Mouse (Mus musculus): ENCODE measurements at regions not wholly inside any gene's neighbourhood (a gene's known extent, or its start where the extent isn't known, plus 50 kb on each side); places are given as distances from the start of the nearest gene placed in this dataset.
"Not testable (repeated sequence)": the region's sequence is repeated elsewhere in the genome, so short reads cannot be mapped to it uniquely, and the experiment has no call there.

DNA sequence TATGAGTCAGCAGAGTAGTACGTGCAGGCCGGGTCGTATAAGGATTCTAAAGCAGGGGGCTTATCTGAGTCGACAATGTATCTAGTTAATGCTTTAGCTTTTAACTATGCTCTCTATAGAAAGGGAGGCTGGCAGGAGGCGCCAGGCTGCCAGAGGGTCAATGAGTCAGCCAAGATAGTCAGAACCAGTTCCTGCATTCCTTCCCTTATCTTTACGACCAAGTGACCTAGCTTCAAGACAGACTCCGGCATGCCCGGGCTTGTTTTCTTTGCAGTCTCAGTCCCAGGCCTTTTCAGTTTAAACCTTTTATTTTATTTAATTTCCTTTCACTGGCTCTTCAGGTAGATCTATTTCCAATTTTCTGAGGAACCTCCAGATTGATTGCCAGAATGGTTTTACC is 374.0 kb upstream of the Nrxn1 start:
- DNase-seq (ENCODE audit: low spot score), result no peak

DNA sequence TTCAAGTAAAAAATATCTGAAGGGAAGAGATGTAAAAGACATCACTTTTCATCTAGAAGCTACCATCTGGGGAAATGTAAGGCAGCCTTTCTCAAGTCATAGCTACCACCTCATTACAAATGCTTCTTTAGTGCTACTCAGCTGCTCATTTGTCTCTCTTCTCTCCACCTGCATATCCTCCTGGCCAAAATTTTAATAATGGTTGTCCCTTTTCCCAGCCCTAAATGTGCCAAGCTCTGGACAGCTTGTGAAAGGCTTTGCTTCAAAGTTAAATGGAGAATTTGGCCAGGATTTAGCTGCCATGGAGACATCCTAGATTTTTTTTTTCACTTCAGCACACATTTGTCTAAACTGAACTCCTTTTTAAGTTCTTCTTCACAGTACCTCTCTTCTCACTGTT is 358.8 kb upstream of the Nrxn1 start:
- no peak for DNase-seq (ENCODE audit: low spot score)

DNA sequence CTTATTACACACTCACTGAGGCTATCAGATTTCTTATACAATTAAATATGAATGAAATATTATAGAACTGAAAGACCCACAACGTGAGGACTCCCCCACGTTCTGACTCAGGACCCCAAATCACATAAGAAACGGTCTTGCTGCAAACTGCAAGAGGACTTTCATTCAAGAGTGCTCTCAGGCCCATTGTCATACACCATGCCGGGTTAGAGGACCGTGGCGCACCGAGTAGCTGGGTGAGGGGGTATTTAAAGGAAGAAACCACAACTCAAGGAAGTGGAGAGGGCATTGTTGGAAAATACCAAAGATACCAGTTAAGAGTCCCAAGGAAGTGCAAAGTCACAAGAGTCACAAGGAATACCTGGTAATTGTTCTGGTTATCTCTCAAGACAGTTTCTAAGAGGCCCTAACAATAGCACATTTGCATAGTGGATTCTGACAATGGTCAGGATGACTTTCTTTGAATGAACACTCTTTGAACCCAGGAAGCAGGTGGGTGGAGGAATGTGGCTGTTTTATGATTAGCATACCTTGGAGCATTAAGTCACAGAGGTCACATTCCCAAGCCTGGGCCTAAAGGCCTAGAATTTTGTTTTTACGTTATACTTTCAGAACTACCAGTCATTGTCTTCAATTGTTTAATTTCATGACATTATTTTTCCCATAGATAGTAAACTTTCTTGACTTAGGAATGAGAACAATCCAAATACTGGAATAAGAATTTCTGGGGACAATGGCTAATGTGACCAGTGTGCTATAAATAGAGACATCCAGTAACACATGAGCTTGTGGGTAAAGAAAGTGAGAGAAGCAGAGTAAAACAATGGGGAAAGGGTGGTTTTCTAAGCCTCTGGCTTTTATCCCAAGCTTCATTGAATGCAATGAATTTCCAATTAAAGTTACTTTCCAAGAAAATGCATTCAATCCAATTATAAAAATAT is 339.2 kb upstream of the Nrxn1 start:
- DNase-seq (ENCODE audit: low spot score), result not testable (repeated sequence)

DNA sequence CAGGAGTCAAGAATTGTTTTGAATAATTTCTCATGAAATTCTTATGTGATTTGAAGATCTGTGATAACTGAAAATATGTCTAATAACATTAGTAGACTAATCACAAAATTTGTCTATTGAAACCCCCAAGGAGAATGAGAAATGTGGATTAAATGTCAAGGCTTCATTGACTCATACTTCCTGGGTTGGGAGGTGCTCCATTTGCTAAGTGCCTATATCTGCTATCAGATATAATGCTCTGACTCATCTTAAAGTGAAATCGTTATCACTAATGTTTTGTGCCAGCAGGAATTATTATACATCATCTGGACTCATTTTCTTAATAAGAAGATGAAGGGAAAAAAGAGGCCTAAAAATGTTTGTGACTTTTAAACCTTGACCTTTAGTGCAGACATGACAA is 337.5 kb upstream of the Nrxn1 start:
- DNase-seq (ENCODE audit: low spot score), result no peak

DNA sequence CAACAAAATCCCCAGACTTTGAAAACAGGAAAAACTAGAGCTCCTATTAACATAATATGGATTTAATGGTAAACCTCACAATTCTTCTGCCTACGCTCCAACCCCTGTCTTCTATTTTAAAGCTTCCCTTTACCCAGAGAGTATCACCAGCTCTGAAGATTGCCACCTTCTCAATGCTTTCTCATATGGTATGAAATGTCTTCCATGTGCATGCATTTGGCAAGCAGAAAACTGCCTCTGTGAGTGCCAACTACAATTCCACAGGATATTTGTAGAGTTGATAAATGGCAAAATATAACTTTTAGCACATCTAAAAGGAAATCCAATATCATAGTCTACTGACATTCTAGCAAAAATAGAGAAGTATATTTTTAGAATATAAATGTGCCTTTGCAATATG is 332.2 kb upstream of the Nrxn1 start:
- DNase-seq (ENCODE audit: low spot score), result no peak

DNA sequence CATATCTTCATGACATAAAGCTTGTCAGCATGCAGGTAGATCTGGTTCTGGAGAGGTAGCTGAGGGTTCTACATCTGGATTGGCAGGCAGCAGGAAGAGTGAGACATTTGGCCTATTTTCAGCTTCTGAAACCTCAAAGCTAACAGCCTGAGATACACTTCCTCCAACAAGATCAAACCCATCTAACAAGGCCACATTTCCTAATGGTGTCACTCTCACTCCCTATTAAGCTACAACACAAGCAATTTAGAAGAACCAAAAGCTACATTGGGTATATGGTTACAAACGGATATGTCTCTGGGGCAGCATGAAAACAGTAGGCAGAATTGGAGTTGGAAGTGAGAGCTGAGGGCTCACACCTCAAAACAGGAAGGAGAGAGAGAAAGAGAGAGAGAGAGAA is 325.7 kb upstream of the Nrxn1 start:
- no peak for DNase-seq (ENCODE audit: low spot score)

DNA sequence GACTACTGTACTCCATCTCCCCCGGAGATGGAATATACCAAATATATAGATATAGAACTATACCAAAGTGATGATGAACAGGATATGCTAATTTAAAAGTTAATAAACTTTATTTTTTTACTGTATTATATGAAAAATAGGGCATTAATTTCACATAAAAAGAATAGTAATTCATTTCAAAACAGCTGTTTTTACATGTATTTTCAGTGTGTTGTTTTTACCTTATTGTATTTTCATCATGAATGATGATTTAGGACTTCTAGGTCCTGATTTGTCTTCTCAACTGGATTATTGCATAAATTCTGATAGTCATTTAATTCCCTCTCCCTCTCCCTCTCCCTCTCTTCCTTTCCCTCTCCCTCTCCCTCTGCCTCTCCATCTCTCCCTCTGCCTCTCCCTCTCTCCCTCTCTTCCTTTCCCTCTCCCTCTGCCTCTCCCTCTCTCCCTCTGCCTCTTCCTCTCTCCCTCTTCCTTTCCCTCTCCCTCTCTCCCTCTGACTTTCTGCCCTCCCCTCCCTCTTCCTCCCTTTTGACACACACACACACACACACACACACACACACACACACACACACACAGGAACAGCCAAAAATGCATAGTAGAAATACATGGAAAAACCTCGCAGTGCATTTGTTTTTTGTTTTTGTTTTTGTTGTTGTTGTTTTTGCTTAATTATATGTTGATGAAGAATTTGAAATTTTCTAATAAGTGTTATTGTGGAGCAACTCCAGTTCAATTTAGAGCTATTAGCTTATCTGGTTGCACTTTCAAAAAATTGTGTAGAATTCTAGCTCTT is 298.3 kb upstream of the Nrxn1 start:
- no peak for DNase-seq (ENCODE audit: low spot score)

DNA sequence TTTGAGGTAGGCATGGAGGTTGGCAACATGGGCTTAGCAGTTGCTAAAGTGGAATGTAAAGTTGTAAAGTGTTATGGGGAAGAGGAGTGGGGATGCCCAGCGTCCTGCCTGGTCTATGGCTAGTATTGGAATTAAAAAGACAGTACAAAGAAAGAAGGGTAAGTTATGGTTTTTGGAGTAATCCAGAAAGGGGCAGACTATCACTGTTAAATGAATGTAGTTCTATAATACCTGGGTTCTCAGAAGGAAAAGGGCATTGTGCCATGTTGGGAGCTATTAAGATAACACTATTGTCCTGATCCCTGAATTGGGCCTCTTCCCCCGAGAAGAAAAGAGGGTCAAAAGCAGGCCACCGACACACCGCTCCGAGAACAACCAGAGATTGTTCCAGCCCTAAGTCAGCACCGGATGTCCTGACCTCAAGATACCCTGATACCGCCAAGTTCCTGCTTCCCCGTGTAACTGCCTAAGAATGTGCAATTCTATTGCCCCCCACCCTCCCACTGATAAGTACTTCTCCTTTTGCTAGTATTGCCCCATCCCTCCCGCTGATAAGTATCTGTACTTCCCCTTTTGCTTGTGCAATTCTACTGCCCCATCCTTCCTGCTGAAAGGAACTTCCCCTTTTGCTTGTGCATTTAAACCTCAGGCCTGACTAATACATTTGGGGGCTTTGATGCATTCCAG is 297.2 kb upstream of the Nrxn1 start:
- not testable (repeated sequence) for DNase-seq (ENCODE audit: low spot score)

DNA sequence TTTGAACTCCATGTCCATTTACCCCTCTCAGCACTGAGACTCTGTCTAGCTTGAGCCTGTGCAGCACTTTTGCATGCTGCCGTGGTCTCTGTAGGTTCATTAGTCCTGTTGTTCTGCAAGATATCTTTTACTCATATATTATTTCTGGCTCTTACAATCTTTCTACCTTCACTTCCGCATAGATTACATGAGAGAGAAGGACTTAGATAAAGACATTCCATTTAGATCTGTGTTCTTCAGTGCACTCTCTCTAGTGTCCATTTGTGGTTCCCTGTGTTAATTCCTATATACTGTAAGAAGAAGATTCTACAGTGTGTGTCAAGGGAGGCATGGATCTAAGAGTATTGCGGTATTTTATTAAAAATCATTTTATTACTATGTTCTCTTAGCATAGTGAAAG is 295.6 kb upstream of the Nrxn1 start:
- DNase-seq (ENCODE audit: low spot score), result no peak

DNA sequence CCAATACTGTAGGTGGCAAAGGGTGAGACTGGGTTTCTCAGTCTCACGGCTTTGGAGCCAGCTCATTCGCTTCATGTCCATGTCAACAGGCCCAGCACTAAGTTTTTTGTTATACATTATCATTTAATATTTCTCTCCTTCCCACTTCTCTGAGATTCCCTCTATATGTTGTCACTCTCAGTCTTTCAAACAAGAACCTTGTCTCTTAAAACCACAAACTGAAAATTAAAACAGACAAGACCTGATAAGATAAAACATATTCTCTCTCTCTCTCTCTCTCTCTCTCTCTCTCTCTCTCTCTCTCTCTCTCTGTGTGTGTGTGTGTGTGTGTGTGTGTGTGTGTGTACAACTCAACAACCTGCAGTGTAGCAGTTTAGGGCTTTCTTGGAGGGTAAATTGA is 295.2 kb upstream of the Nrxn1 start:
- DNase-seq (ENCODE audit: low spot score), result no peak

DNA sequence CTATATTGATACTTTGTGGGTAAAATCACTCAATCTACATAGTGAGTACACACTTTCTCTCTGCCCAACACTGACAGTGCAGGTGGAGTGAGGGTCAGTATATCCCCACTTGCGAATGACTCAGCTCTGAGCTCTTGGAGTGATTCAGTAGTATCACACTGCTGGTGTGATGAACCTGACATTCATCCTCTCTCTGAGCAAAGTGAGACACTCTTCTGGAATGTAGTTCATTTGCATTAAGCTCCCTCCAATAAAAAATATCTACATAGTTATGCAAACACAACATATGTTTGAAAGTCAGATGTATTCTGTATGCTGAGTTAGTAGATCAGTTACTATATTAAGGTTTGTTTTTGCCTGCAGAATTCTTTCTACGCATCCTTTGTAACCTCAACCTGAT is 293.1 kb upstream of the Nrxn1 start:
- no peak for DNase-seq (ENCODE audit: low spot score)

DNA sequence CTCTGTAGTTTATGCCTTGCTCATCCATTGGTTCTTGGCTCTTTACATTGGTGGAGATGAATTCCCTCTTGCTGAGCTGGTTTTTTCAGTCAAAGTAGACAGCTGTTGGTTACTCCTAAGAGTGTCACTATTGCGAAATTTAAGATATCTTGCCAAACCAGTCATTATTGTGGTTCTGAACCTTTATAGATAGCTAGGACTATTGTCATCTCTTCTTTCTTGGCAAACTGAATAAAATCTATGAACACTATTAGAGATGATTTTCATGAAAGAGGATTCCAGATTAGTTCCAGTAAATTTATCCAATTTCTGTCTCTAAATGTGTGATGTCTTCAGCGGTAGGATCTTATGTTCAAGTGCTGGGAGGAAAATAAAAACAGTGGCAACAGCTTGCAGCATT is 275.3 kb upstream of the Nrxn1 start:
- DNase-seq (ENCODE audit: low spot score), result no peak

DNA sequence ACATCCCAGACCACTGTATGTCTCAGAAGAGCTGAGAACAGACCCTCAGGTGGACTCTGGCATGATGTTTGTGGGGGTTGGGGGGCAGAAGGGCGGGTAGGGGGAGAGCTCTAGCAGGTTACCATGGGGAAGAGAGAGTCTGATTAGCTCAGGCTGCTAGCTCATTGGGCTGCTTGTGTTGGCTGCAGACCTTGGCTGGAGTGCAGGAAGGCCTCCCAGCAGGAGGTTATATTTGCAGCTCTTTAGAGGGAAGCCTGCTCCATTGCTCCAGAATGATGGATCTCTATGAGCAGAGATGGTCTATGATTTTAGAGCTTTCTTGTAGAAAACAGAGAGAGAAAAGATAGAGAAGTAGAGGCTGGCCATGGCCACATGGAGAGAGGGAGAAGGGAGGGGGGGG is 268.4 kb upstream of the Nrxn1 start:
- DNase-seq (ENCODE audit: low spot score), result no peak

DNA sequence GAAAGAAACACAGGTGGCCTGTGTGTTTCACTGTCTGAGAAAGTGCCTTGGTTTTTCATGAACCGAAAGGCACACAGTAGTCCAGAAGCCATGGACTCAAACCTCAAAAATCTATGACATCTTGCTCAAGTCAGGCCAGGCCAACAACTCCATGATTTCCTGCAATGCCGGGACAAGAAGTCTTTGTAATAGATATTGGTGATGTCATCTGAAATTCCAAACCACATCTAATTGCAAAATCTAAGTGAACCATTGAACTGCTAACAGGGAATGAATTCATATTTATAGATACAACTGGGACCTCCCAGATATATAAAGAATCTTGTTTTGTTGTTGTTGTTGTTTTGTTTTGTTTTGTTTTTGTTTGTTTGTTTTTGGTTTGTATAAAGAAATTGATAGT is 259.2 kb upstream of the Nrxn1 start:
- DNase-seq (ENCODE audit: low spot score), result no peak

DNA sequence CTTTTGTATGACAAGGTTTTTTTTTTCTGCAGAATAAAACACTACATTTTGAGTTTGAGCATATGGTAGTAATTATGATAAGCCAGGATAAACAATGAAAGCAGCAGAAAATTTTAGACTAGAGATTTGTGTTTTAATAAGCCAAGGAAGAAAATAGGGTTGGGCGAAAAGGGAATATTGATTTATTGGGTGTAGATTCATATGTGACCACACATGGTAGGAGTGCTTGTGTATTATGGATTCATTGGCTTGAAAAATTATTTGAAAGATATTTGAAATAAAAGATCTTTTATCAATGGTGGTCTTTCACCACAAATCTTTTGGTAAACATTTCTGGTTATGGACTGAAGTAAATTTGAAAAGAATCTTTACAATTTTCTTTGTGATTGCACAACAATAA is 244.0 kb upstream of the Nrxn1 start:
- DNase-seq (ENCODE audit: low spot score), result no peak

DNA sequence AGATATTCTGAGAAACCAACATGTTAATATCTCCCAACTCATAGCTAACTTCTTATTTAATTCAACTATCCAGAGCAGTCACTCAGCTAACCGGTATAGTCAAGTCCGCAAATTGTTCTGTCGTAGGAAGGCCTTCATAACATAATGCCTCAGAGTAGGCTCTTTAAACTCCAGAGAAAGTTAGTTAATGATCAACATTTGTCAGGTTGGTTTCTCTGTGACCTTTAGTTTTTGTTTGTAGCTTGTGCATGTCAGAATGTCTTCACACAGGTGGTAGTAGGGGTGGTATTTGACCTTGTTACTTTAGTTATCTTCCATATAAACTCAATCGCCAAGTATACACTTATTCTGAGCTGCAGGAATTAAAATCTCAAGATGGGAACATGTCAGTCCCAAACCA is 240.9 kb upstream of the Nrxn1 start:
- no peak for DNase-seq (ENCODE audit: low spot score)

DNA sequence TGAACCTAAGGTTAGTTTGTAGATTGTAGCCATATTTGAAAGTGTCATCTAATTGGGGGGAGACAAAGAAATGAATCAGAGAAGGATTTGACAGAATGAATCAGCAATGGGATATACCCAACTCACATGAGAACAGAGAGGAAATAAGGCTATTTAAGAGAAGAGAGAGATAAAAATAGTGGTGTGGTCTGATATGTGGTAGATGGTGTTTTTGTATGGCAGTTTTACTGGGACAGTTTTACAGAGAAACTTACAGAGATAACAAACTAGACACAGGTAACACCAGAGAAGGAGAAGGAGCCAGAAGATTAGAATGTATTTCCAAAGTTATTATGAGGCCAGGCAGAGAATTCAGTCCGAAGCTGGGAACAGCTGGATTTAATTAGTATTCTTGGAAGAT is 240.3 kb upstream of the Nrxn1 start:
- DNase-seq (ENCODE audit: low spot score), result no peak

DNA sequence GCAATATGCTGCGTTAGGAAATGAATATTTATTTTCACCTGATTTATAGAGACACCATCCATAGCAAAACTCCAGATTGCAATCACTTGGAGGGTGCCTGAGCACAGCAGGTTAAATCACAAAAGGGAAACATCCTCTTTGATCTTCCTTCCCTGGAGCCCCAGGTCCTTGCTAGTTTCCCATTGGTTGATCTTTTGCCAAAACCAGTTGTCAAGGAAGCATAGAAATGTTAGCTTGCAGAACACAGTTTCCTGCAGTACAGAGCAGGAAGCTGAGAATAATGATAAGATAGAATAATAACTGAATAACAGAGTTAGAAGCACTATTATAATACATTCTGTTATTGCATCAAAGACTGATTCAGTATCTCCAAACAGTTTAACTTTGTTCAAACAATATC is 231.5 kb upstream of the Nrxn1 start:
- no peak for DNase-seq (ENCODE audit: low spot score)

DNA sequence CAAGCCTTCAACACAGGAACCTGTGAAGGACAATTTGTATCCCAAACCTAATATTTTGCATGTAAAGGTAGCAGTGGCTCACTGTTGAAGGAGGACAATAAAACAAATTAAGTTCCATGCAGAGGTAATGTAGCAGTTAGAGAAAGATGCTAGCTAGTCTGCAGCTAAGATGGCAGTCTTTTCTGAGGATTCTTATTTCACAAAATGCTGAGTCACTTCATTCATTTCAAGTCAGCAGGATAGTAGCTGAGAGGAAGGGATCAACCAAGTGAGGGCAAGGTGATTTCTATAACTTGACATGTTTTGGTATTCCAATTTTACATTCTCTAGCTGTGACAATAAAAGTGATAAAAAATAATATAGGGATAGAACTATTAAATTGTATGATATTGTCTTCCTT is 194.0 kb upstream of the Nrxn1 start:
- DNase-seq (ENCODE audit: low spot score), result no peak

DNA sequence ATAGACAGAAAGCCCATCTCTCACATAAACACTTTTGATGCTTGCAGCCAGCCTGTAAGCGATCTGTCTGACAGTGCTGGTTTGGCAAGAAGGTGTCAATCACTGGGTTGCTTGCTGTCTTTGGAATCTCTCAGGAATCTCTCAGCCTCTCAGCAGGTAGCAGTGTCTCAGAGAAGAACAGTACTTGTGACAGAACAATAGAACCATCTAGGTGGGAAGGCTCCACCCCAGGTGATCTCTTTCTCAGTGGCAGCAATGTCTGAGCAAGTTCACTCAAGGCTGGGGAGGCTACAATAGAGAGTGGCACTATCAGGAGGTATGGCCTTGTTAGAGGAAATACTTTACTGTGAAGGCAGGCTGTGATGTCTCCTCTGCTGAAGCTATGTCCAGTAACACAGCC is 181.5 kb upstream of the Nrxn1 start:
- DNase-seq (ENCODE audit: low spot score), result no peak

DNA sequence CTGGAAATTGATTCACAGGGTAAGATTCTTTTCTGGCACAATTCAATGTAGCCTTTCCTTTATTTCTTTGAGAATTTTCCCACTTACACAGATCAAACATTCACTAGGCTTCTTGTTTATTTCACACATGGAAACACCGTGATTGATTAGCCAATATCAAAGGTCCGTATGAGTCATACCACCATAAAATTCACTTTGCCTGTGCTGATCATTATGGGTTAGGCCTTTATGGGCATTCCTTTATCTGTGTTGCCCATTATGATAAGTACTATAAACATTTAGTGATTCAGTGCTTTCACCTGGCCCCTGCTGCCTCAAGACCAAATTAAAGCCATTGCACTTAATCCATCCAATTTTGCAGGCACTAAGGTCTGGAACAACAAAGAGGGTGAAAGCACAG is 145.8 kb upstream of the Nrxn1 start:
- DNase-seq (ENCODE audit: low spot score), result no peak

DNA sequence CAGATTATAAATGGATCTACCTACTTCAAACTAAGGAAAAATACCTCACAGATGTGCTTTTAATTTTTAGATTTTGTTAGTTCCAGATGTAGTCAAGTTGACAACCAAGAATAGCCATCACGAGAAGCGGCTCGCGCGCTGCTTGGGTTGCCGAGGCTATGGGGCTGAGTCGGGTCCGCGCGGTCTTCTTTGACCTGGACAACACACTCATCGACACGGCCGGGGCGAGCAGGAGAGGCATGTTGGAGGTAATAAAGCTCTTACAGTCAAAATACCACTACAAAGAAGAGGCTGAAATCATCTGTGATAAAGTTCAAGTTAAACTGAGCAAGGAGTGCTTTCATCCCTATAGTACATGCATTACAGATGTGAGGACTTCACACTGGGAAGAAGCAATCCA is 143.8 kb upstream of the Nrxn1 start:
- DNase-seq (ENCODE audit: low spot score), result not testable (repeated sequence)

DNA sequence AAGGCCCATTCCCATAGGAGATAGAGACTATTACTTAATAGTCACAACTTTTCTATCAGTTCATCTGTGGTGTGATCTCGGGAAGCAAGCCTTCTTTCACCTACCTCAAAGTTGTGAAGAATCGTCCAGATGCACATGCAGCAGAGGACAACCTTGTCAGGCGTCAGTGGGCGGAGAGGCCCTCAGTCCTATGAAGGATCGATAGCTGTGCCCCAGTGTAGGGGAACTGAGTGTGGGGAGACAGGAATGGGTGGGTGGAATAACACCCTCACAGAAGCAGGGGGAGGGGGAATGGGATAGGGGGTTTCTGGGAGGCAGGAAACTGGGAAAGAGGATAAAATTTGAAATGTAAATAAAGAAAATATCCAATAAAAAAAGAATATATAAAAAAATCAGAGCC is 133.5 kb upstream of the Nrxn1 start:
- DNase-seq (ENCODE audit: low spot score), result no peak
